Mouse (Mus musculus): ENCODE measurements around the gene Lyz1.

GRCm38 (mm10) chr10:117299901-117300520 lies 7.3 kb upstream of the Lyz1 start:
- TF ChIP-seq POLR2A (IDR thresholded peaks at IDR 0.05; ENCODE audit: borderline replicate concordance, control insufficient read depth, low read depth, low read length) (no peak), CTCF (IDR thresholded peaks at IDR 0.05; ENCODE audit: control insufficient read depth, insufficient read depth, low read length) (no peak)

Data from bone marrow, adult 2 months (tissue).